Mouse (Mus musculus) hindbrain, embryonic 16.5 days (tissue): ENCODE data around the gene Hint2. TPM values are rescaled to one million over a fixed set of nuclear protein-coding genes. Genes with fewer than 3 reads are reported as not detected.

Experiments used
- ATAC-seq: fragments of 200-750 bp; cut with Nextera tagmentation; 2 replicates; pipeline ENCODE4 v1.8.0; 2017; ENCODE audit warnings: moderate TSS enrichment, moderate library complexity
- H3K27ac ChIP-seq: fragments of 300-500 bp; sonication (generic); 2 replicates; pipeline ENCODE4 v1.5.1; 2014; ENCODE audit warnings: low read depth, mild to moderate bottlenecking, control low read depth, low read length, moderate library complexity
- H3K27me3 ChIP-seq: fragments of 300-500 bp; sonication (generic); replicated peaks from 2 replicates; pipeline ENCODE4 v1.6.1; 2014; ENCODE audit warnings: low read length; ENCODE audit not compliant: control insufficient read depth, insufficient read depth
- H3K36me3 ChIP-seq: fragments of 300-500 bp; sonication (generic); 2 replicates; pipeline ENCODE4 v1.6.1; 2014; ENCODE audit warnings: mild to moderate bottlenecking, low read length, moderate library complexity, mixed read lengths; ENCODE audit not compliant: control insufficient read depth, insufficient read depth
- H3K4me1 ChIP-seq: fragments of 300-500 bp; sonication (generic); 2 replicates; pipeline ENCODE4 v1.6.1; 2014; ENCODE audit warnings: low read depth, low read length; ENCODE audit not compliant: control insufficient read depth, insufficient read depth
- H3K4me2 ChIP-seq: fragments of 300-500 bp; sonication (generic); 2 replicates; pipeline ENCODE4 v1.6.1; 2014; ENCODE audit warnings: mild to moderate bottlenecking, low read length, control low read depth, moderate library complexity
- H3K4me3 ChIP-seq: fragments of 300-500 bp; sonication (generic); 2 replicates; pipeline ENCODE4 v1.5.1; 2014; ENCODE audit warnings: mild to moderate bottlenecking, low read length, control low read depth, moderate library complexity
- H3K9ac ChIP-seq: fragments of 300-500 bp; sonication (generic); 2 replicates; pipeline ENCODE4 v1.6.1; 2014; ENCODE audit warnings: low read depth, mild to moderate bottlenecking, control low read depth, low read length, moderate library complexity
- H3K9me3 ChIP-seq: fragments of 300-500 bp; sonication (generic); 2 replicates; pipeline ENCODE4 v1.6.1; 2014; ENCODE audit warnings: mild to moderate bottlenecking, low read length, moderate library complexity; ENCODE audit not compliant: control insufficient read depth
- WGBS: fragments of 180-500 bp; shearing (Covaris S2); extraction: QIAGEN DNeasy Blood & Tissue Kit; methylation state at CpG from one replicate; pipeline ENCODE4 v1.1.7; 2014; 5-methylcytosine and 5-hydroxymethylcytosine counted together
- polyA plus RNA-seq: library from polyadenylated mRNA; unstranded; fragments of >200 nt; fragmentation: Nextera tagmentation; extraction: Ambion mirVana; gene quantifications from 2 replicates; pipeline ENCODE4 v1.2.1, GENCODE M21; 2015

The Hint2 gene
- polyA plus RNA-seq, 1 experiment from 2014 or later = 77.8 TPM

GRCm38 (mm10) chr4:43640076-43640475 is 16.2 kb downstream of the Hint2 start:
- no peak overlapping the region for H3K9ac ChIP-seq
- no peaks in the 10 kb centered on the region for H3K27me3 ChIP-seq
- H3K4me2 ChIP-seq = no peak overlapping the region
- H3K4me3 ChIP-seq = no peak overlapping the region
- no peaks in the 10 kb centered on the region for H3K4me1 ChIP-seq
- ATAC-seq = no peak
- H3K27ac ChIP-seq = no peak overlapping the region
- WGBS = 85% methylated on average over 9 of the region's 9 CpGs
- H3K9me3 ChIP-seq = no peaks in the 10 kb centered on the region
- no peaks in the 10 kb centered on the region for H3K36me3 ChIP-seq

GRCm38 (mm10) chr4:43636751-43637150 is 19.5 kb downstream of the Hint2 start:
- H3K4me2 ChIP-seq = no peak overlapping the region
- no peaks in the 10 kb centered on the region for H3K36me3 ChIP-seq
- no peak overlapping the region for H3K9ac ChIP-seq
- WGBS = 85% methylated on average over 6 of the region's 6 CpGs
- H3K4me1 ChIP-seq = peaks cover 15% of the 10 kb centered on the region
- H3K4me3 ChIP-seq = no peak overlapping the region
- no peak for ATAC-seq
- H3K27me3 ChIP-seq = no peaks in the 10 kb centered on the region
- no peak overlapping the region for H3K27ac ChIP-seq
- no peaks in the 10 kb centered on the region for H3K9me3 ChIP-seq

- Histone ChIP-seq H3K36me3 (no peaks in the 10 kb centered on the region), H3K9ac (no peak overlapping the region), H3K4me2 (no peak overlapping the region), H3K4me3 (no peak overlapping the region), H3K9me3 (no peaks in the 10 kb centered on the region), H3K27me3 (no peaks in the 10 kb centered on the region), H3K27ac (no peak overlapping the region), H3K4me1 (peaks cover 28% of the 10 kb centered on the region)
- no peak for ATAC-seq
- WGBS = 89% methylated on average over 7 of the region's 7 CpGs
These were observed 21.5 kb downstream of the Hint2 start for GRCm38 (mm10) chr4:43634621-43635374.

- no peaks in the 10 kb centered on the region for H3K9me3 ChIP-seq
- H3K27ac ChIP-seq = no peak overlapping the region
- H3K27me3 ChIP-seq = no peaks in the 10 kb centered on the region
- ATAC-seq = no peak
- H3K36me3 ChIP-seq = no peaks in the 10 kb centered on the region
- H3K4me3 ChIP-seq = no peak overlapping the region
- WGBS = 91% methylated on average over 2 of the region's 2 CpGs
- H3K9ac ChIP-seq = no peak overlapping the region
- peaks cover 28% of the 10 kb centered on the region for H3K4me1 ChIP-seq
- H3K4me2 ChIP-seq = no peak overlapping the region
These were observed 22.5 kb downstream of the Hint2 start for GRCm38 (mm10) chr4:43633736-43634135.

GRCm38 (mm10) chr4:43633296-43633695 is 23.0 kb downstream of the Hint2 start:
- H3K4me1 ChIP-seq = peaks cover 28% of the 10 kb centered on the region
- no peak for ATAC-seq
- 74% methylated on average over 8 of the region's 8 CpGs for WGBS

GRCm38 (mm10) chr4:43631956-43632920 is 24.0 kb downstream of the Hint2 start:
- Histone ChIP-seq H3K27ac (peak overlapping the region; percentile 82), H3K9me3 (no peaks in the 10 kb centered on the region), H3K36me3 (no peaks in the 10 kb centered on the region), H3K4me3 (peak overlapping the region; percentile 64), H3K9ac (peak overlapping the region; percentile 92), H3K27me3 (no peaks in the 10 kb centered on the region), H3K4me2 (peak overlapping the region; percentile 92), H3K4me1 (peaks cover 28% of the 10 kb centered on the region)
- peak; percentile 15; the same call in 1 of the 2 replicates for ATAC-seq
- WGBS = 38% methylated on average over 41 of the region's 42 CpGs

More at GRCm38 (mm10) chr4:43633296-43633695, 23.0 kb downstream of the Hint2 start:
- no peak overlapping the region for H3K9ac ChIP-seq
- H3K4me3 ChIP-seq = no peak overlapping the region
- H3K9me3 ChIP-seq = no peaks in the 10 kb centered on the region
- H3K27me3 ChIP-seq = no peaks in the 10 kb centered on the region
- no peak overlapping the region for H3K27ac ChIP-seq
- no peaks in the 10 kb centered on the region for H3K36me3 ChIP-seq
- H3K4me2 ChIP-seq = no peak overlapping the region; the same call in 1 of the 2 replicates

GRCm38 (mm10) chr4:43631046-43631955 is 25.0 kb downstream of the Hint2 start, which contains the start of gene Npr2:
TSS of gene Npr2 (plus strand) at chr4:43631935.
- H3K4me1 ChIP-seq = peaks cover 28% of the 10 kb centered on the region
- H3K4me2 ChIP-seq = peak within 1 kb of the TSS; percentile 92
- 2% methylated on average over 20 of the region's 70 CpGs for WGBS

GRCm38 (mm10) chr4:43630671-43631045 is 25.6 kb downstream of the Hint2 start:
- 12% methylated on average over 5 of the region's 5 CpGs for WGBS
- Histone ChIP-seq H3K4me3 (peak overlapping the region; percentile 64), H3K27me3 (no peaks in the 10 kb centered on the region), H3K9ac (peak overlapping the region; percentile 92; the same call in 1 of the 2 replicates), H3K4me1 (peaks cover 28% of the 10 kb centered on the region), H3K9me3 (no peaks in the 10 kb centered on the region), H3K27ac (peak overlapping the region; percentile 82), H3K4me2 (peak overlapping the region; percentile 92), H3K36me3 (no peaks in the 10 kb centered on the region)
- peak; percentile 2; the same call in 1 of the 2 replicates for ATAC-seq

More at GRCm38 (mm10) chr4:43631046-43631955, 25.0 kb downstream of the Hint2 start, which contains the start of gene Npr2:
- peak; percentile 63 for ATAC-seq
- Histone ChIP-seq H3K36me3 (no peaks in the 10 kb centered on the region), H3K9me3 (no peaks in the 10 kb centered on the region), H3K9ac (peak within 1 kb of the TSS; percentile 92), H3K27ac (peak within 1 kb of the TSS; percentile 82), H3K4me3 (peak within 1 kb of the TSS; percentile 64), H3K27me3 (no peaks in the 10 kb centered on the region)
